8 mouse cellular contexts compared by ENCODE assay signal in genomic region chr8:124658415-124658814, GRCm38 (mm10). TPM values are rescaled to one million over a fixed set of nuclear protein-coding genes. Genes with fewer than 3 reads are reported as not detected.
DNase-seq lines count a peak whose midpoint lies in the region; ATAC-seq lines count a peak whose summit lies in the region.

No protein-coding gene starts in this region.

- peak overlapping the region; percentile 47 for H3K9ac ChIP-seq in liver, embryonic 16.5 days (ENCODE audit: low read depth, low read length)

- no peaks in the 10 kb centered on the region for H3K36me3 ChIP-seq in liver, embryonic 16.5 days (ENCODE audit: control insufficient read depth, insufficient read depth)

- WGBS in liver, embryonic 16.5 days (ENCODE audit: insufficient replicate concordance): 20% methylated on average over 2 of the region's 2 CpGs

- no peaks in the 10 kb centered on the region for H3K9me3 ChIP-seq in liver, embryonic 16.5 days (replicated peaks; ENCODE audit: control insufficient read depth, low read length)

- H3K27ac ChIP-seq in liver, embryonic 16.5 days (ENCODE audit: low read length): peak overlapping the region; percentile 92

- DNase-seq in kidney, adult 18-20 months: peak; percentile 45
- no peak for DNase-seq in kidney, adult 9 months
- peak; percentile 29 for DNase-seq in adipocyte (ENCODE audit: low spot score)
- peak; percentile 86 for DNase-seq in heart, postnatal 4 days
- peak; percentile 84 for DNase-seq in testis, postnatal 10 days (ENCODE audit: low spot score)
- DNase-seq in embryo, embryonic 10 days (ENCODE audit: low spot score): no peak

- peak overlapping the region; percentile 69 for H3K4me2 ChIP-seq in liver, embryonic 16.5 days (ENCODE audit: low read depth, low read length)

- peaks cover 53% of the 10 kb centered on the region for H3K4me1 ChIP-seq in liver, embryonic 16.5 days (ENCODE audit: control insufficient read depth, low read depth, low read length)

- H3K27me3 ChIP-seq in liver, embryonic 16.5 days (ENCODE audit: control insufficient read depth, insufficient read depth, low read depth, low read length): no peaks in the 10 kb centered on the region

- H3K4me3 ChIP-seq in liver, embryonic 16.5 days (ENCODE audit: low read depth, low read length): peak overlapping the region; percentile 36

- ATAC-seq in common myeloid progenitor, adult 5-6 weeks (replicated peaks; ENCODE audit: low read depth, poor library complexity, severe bottlenecking): peak; percentile 19; the same call in 1 of the 2 replicates
- peak; percentile 84 for ATAC-seq in liver, embryonic 16.5 days (ENCODE audit: low read depth)

RNA-seq across cellular contexts. Expression of gene 2310022B05Rik, which starts 4.8 kb away (rescaled TPM):
- 3.3 and 5.4 TPM in 2 replicates for total RNA-seq in common myeloid progenitor, adult 5-6 weeks (2017)
- 100 to 1,000 TPM; 173 to 189 TPM for total RNA-seq in heart, postnatal 4 days (2021)
- polyA plus RNA-seq in liver, embryonic 16.5 days (2015; fragmentation: Nextera tagmentation; extraction: Ambion mirVana): 5.3 and 6.4 TPM in 2 replicates

Comparison
In these comparisons a context has a peak if more than half of its experiments do, and no peak if none do; other contexts are left out.
1. DNase-seq: peak in kidney, adult 18-20 months (single experiment), adipocyte (single experiment), heart, postnatal 4 days (single experiment) and testis, postnatal 10 days (single experiment); none in kidney, adult 9 months (single experiment) and embryo, embryonic 10 days (single experiment).
2. RNA of gene 2310022B05Rik, which starts 4.8 kb away (total RNA-seq): 173 to 189 TPM in heart, postnatal 4 days; 3.3 to 5.4 TPM in common myeloid progenitor, adult 5-6 weeks; every median in the first group is over 10 times any median in the second.